Mouse (Mus musculus) gastrocnemius, postnatal 36 days (tissue): ENCODE data around the gene Zic1. TPM values are rescaled to one million over a fixed set of nuclear protein-coding genes. Genes with fewer than 3 reads are reported as not detected.

ENCODE experiments used
- DNase-seq, 2 experiments: peaks; one replicate each; pipeline ENCODE4 v3.0.0; 2022
- intact Hi-C: fragments of 180-260 bp; cut with DNase I; formaldehyde crosslinking; loops from one replicate; pipeline ENCODE4 v1.15.1; 2025
- long read RNA-seq, 2 experiments: library from polyadenylated mRNA; stranded (forward); transcript quantifications; one replicate each; pipeline ENCODE4 v2.0.0; 2021
- total RNA-seq, 2 experiments: library from RNA; stranded (reverse); gene quantifications; 2 replicates each; pipeline ENCODE4 v1.2.3; 2021

Gene Zic1
- total RNA-seq, result 1 to 10 TPM; 1.3 to 2.8 TPM
- long read RNA-seq, experiment 1, result 0 reads
- long read RNA-seq, experiment 2, result 0 reads

- DNase-seq, result no peak
- intact Hi-C loops, result no loop called here
Measured at GRCm38 (mm10) chr9:91365664-91366063, at the start of gene Zic1. TSS of gene Zic1 (minus strand) at chr9:91365810.

DNA sequence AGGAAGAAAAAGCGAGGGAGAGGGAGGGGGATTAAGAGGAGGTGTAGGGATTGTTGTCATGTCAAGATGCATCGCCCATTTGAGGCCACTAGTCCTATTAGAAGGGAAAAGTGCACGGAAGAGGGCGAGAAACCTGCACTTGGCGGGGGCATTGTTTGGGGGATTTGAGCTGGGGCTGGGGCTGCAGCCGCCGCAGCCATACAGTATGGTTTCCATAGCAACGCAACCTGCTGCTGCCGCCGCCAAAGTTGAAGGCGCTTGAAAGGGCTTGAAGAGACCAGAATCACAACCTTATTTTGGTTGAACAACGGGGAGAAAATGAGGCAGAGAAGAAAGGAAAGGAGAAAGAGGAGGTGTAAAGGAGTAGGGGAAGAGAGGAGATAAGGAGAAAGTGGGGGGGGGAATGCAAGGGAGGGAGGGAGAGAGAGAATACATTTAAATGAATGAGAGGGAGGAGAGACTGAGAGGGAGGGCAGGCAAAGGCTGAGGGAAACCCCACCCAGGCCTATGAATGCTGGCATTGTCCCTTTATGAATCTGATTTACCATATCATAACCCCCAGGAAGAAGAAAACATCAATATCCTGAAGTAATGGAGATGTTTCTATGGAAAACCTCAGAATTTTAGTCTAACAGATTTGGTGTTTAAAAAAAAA lies 48.5 kb upstream of the Zic1 start:
- no peak for DNase-seq
- intact Hi-C loops, result no loop called here

GRCm38 (mm10) chr9:91409771-91410170 lies 44.2 kb upstream of the Zic1 start:
- intact Hi-C loops, result no loop called here
- DNase-seq, result no peak

DNA sequence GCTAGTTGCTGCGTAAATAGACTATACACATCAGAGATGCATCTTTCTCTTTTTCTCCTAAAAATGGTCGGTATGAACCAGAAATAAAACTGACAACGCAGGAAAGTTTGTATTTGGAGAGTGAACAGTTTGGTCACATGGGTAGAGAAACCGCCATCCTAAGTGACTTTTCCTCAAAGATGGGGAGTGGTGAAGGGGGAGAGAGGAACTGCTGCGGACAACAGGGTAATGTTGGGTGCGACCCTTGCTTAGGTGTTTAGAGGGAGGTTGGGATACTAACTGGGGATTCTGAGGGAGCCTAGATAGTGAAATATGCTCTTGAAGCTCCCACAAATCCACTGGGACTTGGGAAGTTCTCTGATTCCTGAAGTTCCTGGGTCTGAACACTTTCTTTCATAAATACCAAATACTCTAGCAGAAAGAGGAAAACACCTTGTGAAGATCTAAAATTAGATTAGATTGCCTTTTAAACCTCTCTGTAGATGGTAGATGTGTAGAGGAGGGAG lies 40.7 kb upstream of the Zic1 start:
- DNase-seq, result no peak
- intact Hi-C loops, result no loop called here

- intact Hi-C loops, result no loop called here
- no peak for DNase-seq
Measured at GRCm38 (mm10) chr9:91405753-91406178, 40.2 kb upstream of the Zic1 start.

DNA sequence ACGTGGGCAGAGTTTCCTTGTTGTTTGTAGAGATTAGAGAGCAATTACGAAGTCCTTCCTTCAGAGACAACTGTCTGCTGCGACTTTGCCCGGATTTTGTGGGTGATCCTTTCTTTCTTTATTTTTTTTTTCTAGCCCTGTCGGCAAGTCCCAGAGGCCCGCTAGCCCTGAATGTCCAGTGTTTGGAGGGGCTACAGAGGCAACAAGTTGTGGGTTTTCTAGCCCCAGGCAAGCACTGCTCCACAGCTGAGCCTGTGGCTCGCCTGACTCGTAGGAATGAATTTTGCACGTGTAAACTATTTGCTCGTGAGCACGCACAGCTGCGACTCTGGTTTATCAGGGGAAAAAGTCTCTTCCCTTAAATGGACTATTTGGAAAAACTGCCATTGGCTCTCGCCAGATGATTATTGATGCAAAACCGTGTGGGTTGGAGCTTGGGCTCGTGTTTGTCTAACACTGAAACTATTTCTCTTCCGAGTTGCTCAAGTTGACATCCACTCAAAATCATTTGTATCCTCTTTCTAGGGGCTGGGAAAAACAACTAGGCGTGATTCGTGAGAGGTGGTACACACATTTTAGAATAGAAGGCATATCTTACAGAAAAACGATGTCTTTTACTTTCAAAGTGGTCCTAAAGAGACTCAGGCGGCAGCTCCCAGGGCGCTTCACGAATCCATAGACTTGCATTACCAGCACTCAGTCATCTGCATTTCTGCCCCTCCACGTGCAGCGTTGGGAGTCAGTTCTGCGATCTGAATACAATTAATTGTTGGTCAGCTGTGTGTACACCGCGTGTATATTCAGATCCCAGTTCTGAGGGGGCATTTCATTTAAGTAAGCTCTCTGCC lies 39.5 kb upstream of the Zic1 start:
- DNase-seq, result no peak
- intact Hi-C loops, result no loop called here

DNA sequence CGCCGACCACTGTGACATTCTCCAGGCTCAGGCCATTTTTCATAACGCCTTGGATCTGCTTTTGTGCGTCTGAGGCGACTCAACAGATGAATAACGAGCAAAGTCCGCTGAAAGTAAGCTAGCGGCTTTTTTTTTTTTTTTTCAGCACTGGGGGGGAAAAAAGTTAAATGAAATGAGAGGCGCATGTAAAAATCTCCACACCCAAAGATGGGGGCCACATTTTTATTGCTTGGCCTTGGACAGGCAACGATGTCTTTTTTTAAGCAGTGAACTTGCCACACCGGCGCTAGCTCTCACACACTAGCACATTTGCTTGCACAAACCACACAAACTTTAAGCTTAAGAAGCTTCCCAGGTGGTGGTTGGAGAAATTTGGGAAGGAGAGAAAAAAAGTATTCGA lies 38.6 kb upstream of the Zic1 start:
- no peak for DNase-seq
- intact Hi-C loops, result no loop called here

DNA sequence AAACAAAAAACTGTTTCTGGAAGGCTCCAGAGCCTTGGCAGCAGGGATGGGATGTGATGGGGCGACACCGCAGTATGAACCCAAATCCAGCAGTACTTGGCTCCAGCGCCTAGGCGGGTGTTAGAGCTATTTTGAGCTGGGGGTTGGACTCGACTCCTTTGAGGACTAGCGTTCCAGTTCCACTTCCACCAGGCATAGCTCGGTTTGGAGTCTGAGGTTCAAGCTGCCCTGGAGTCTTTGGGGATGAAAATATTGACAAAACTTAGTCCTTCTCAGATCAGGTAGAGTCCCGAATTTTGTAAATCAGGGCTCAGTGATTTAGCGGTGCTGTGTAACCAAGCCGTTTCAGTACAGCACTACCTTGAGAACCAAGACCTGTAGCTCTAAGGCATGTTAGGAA lies 35.9 kb upstream of the Zic1 start:
- intact Hi-C loops, result no loop called here
- DNase-seq, result no peak

DNA sequence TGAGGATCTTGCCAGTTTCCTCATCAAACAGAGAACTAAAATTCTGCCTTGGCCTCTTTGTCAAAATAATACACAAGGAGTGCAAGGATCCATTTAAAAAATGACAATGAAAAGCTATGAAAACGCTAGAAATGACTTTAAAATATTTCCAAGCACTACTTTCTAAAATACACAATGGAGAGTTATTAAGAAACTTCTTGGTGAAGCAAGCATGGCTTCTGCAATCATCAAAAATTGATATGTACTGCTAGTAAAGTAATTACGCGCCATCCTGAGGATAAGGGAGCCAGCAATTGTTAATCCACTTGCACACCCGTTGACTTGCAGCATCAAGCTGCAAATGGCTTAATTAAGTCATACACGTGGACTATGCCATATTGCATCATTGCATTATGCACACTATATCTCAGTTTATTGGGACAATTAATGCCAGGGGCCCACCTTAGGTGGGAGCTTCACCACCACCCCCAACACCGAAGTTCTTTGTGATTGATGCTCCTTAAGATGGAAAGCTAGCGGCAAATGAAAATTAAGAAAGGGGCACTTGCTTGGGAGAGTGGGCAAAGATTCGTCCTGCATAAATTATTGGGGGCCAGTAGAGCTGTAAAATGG lies 35.0 kb upstream of the Zic1 start:
- no peak for DNase-seq
- intact Hi-C loops, result no loop called here

GRCm38 (mm10) chr9:91399976-91400375 lies 34.4 kb upstream of the Zic1 start:
- DNase-seq, result no peak
- intact Hi-C loops, result no loop called here

DNA sequence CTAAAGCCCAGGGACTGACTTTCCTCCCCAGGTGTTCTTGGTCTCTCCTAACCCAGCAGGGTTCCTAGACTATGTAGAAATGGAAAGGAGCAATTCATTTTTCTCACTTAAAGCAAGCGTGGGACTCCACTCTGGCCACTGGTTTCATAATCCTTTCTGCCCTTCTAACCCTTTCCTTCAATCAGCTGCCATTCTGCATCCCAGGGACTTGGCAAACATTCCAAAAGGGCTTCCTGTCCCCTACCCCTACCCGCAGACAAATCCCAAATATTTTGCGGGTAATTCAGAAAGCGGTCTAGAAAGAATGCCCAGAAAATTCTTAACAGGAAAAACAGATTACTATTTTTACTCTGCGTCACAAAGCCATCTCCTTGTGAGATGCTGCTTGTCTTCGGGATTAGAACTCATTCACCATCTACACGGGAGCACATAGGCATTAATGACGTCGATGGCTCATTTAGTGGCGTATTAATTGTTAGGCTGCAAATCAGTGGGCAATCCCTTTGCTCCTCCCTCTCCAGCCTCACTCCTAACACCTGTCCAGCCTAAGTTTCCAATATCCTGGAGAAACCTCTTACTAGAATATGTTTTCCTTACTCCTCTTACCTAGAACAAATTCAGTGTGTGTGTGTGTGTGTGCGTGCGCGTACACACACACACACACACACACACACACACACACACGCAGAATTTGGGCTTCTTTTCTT lies 29.6 kb upstream of the Zic1 start:
- DNase-seq, result no peak
- intact Hi-C loops, result no loop called here

DNA sequence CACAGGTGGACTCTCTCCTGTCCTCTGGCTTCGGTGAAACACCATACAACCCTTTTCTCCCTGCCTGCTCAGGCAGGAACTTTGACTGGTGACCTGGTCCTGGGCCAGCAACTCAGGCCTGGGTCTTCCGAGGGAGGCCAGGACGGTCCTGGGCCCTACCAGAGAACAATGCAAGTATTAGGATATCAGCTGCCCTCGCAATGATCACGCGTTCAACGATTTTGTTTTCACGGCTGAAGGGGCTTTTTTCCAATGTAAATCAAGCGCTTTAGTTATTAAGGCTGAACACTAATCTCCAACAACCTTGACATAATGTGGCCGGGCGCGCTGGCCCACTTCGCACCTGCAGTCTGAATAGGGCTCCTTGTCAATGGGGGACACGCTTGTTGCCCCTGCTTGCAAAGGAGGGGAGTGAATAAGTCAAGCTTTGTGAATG lies 28.6 kb upstream of the Zic1 start:
- intact Hi-C loops, result no loop called here
- DNase-seq, result no peak

- no peak for DNase-seq
- intact Hi-C loops, result no loop called here
Measured at GRCm38 (mm10) chr9:91393376-91394068, 27.9 kb upstream of the Zic1 start.

- intact Hi-C loops, result no loop called here
- no peak for DNase-seq
Measured at GRCm38 (mm10) chr9:91388173-91388572, 22.6 kb upstream of the Zic1 start.

GRCm38 (mm10) chr9:91387740-91388080 lies 22.1 kb upstream of the Zic1 start:
- intact Hi-C loops, result no loop called here
- no peak for DNase-seq

DNA sequence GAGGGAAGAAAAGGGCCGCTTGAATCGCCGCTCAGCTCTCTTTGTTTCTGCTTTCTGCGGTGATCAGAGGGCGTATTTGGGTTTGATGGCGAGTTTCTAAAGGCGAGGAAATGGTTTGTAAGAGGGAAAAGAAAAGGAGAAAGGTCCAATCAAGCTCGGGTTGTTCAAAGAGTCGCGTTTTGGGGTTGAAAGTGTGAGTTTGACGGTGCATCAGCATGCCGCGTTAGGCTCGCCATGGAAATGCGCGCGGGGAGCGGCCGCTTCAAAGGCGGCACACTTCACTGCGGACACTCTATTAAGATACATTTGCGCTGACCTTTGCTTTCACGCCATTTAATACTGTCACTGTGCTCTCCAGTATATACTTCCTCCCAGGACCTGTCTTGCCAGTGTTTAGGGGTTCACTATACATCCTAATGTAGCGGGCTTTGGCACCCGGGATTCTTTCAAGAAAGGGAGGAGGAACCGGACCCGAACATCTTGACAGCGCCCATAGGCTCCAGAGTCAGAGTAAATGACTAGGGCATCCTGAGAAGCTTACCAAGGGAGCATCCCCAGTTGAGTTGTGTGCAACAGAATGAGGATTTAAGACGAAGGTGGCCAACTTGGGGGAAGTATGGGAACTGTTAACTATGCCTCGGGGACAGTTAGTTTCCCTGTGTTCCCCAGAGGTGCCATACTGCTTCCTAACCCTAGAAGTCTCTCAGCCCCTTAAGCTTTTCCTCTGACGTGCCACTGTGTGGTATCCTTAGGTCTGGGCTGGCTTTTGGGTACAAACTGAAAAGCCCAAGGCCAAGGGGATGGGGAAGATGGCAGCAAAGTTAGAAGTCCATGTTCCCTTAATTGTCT lies 21.5 kb upstream of the Zic1 start:
- DNase-seq, result no peak
- intact Hi-C loops, result no loop called here

GRCm38 (mm10) chr9:91386502-91386890 lies 20.9 kb upstream of the Zic1 start:
- intact Hi-C loops, result no loop called here
- DNase-seq, result no peak

- DNase-seq, result no peak
- intact Hi-C loops, result no loop called here
Measured at GRCm38 (mm10) chr9:91385561-91386430, 20.2 kb upstream of the Zic1 start.
